Mouse (Mus musculus): ENCODE measurements around the gene Sec63.
A peak's percentile ranks its signal among the peaks of the same experiment; 100 is the strongest.

Sec63 gene

DNA sequence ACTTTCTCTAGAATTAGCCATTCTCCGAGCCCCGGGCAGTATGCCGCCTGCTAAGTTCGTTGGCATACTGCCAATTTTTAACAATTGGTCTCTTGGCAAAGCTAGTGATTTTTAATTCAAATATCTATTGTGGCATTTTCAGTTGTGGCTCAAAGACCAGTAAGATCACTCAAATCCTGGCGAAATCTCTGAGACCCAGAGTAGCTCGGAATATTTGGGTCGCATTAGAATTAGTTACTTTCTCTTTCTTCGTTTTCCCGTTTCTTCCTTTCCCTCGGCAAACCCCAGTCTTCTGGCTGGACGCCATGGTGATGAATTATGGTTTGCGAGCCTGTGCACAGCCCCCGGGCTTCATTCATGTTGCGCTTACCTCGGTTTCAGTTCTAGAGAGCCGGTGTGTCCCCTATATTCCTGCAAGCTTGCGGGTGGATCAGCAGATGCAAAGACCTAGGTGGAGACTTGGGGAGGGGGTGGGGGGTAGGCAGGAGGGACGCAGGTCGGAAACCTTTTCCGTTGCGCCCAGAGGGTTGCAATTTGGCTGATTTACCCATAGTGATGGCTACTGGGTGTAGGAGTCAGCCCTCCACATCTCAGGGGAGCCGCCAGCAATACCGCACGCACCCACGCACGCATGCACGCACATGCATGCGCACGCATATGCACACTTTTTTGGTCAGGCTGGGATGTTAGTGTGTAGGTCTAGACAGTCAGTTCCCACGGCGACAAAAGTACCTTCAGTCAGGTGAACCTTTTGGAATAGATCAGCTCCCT, 102.5 kb downstream of the Sec63 start:
- DNase-seq = peak; percentile 39

DNA sequence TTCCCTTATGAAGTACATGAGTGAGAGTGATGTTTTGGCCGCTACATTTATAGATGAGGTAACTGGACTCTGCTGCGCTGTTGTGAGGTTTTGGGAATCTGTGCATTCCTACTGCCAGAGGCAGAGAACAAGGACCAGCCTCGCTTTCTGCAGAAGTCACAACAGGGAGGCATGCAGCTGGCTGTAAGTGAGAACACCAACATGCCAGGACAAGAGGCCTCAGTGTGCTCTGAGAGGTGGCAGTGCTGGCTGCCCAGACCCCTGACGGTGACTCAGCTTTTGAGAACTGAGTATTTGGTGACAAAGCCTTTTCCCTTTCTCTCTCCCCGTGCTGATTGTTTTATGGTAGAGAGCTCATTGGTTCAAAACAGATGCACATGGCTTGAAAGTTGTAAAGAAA, 103.4 kb downstream of the Sec63 start:
- no peak for DNase-seq

DNA sequence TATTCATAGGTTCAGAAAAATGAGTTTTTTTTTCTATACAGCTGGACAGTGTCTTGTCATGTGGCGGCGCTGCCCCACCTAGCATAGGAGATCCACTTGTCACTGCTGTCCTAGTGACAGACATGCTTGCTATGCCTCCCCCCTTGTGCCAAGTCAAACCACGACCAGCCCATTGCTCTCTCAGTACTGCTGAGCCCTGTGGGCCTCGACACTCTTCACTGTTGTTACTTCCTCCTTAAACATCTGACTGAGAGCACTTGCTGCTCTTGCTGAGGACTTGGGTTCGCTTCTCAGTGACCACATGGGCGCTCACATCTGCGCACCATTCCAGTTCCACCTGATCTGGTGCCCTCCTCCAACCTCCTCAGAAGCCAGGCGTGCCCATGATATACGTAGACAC, 107.1 kb downstream of the Sec63 start:
- no peak for DNase-seq

DNA sequence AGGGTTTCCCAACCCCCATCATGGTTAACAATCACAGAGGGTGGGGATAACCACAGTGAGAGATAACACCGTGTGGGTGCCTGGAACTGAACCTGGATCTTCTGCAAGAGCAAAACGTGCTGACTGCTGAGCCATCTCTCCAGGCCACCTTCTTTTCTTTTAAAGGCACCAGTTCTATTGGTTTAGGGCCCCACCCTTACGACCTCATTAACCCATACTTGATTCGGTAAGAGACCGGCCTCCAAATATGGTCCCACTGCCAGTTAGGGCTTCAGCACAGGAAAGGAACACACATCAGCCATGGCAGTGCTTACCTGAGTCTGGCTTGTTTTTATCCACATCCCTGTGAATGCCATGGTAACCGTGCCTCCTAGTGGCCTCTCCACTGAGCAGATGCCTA, 108.2 kb downstream of the Sec63 start:
- no peak for DNase-seq

DNA sequence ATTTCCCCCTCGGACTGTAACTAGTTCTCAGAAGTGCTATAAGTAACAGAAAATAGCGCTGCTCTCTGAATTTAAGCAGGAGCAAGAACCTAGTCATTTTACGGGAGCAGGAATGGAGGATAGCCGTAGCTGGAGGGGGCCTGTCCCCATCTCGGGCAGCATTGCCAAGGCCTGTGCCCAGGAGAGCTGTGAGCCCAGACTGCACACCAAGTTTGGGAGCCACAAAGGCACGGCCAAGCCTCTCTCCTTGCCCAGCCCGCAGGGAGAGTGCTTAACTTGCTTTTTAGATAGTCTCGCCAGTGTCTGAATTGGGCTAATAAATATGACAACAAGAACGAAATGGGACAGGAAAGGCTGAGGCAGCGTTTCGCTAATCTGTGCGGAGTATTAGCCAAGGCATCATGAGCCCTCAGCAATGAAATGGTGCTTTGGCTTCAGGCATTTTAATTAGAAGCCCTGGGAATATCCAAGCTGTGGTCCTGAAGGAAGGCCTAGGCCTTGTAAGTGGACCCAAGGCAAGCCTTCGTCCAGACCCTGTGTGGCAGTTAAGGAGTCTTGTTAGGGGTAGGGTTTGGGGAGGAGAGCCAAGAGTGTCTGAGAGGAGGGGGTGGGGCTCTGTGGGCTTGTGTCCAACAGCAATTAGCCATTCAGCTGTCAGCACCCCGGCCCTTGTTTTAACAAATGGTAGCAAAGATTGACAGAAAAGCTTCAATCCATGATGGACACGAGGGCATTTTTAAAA, 111.1 kb downstream of the Sec63 start:
- DNase-seq = no peak

DNA sequence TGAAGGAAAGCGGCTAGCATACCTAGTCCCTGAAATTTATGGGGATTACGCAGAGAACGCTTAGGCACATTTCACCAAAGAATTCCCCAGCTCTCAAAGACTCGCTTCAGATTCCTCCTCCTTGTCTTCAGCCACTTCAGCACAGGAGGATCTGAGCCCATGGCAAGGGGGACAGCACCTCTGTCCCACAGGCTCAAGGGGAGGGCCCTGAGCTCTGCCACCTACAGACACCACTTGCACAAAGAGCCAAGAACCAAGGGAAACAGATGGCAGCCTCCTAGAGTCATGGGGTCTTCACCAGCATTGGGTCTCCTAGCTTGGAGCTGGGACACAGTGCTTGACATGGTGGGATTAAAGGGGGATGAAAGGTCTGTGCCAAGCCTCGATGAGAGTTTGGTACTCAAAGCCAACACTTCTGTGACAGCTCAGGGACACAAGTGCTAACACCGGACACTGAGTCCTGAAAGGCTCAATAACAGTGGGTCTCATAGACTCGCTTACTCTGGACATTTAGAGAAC, 111.8 kb downstream of the Sec63 start:
- no peak for DNase-seq

DNA sequence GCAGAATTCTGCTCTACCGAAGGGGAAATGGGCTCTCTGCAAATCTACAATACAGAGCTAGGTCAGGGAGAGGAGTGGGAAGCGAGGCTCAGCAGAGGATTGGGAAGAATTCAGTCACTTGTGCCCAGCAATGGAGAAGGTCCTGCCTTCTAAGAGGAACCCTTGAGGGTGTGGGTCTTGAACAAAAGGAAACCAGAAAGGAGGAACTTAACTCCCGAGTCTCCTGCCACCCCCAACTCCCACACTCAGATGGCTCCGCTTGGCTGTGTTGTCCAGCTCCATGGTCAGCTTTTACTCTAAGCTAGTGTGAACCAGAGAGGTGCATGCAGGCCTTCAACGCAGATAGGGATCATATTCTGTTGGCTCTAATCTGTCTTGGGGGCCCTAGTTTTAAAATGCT, 114.9 kb downstream of the Sec63 start:
- DNase-seq = no peak

DNA sequence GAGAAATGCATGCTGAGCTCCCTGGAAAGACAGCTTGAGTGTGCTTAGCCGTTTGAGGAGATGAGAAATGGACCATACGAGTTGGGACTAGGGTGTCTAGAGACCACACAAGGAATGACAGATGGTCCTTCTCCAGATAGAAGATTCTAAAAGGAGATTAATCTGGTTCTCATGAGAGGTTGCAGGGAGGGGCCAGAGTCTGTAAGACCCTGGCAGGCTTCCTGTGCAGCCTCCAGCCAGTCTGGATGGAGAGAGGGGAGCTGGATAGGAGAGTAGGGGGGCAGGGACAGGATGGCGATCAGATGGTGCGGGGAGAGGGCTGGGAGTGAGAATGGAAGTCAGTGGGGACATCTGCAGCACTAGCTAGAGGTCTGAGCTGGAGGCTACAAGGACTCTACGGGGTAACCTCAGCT, 118.0 kb downstream of the Sec63 start:
- no peak for DNase-seq

DNA sequence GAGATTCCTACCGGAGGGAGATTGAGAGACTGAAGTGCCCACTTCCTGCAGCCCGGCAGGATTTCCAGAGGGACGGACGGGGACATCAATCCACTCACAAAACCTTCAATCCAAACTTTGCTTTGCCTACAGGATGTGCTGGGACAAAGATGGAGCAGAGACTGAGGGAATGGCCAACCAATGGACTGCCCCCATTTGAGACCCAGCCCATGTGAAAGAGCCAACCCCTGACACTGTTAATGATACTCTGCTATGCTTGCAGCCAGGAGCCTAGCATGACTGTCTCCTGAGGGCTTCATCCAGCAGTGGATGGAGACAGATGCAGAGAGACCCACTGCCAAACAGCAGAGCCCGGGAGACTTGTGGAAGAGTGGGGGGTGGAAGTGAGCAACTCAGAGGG, 118.4 kb downstream of the Sec63 start:
- no peak for DNase-seq
